Mouse (Mus musculus): Measurements from ENCODE around the gene Ubox5.
A peak's percentile ranks its signal among the peaks of the same experiment; 100 is the strongest.
"Not testable (repeated sequence)": the region's sequence is repeated elsewhere in the genome, so short reads cannot be mapped to it uniquely, and the experiment has no call there.

The Ubox5 gene

DNA sequence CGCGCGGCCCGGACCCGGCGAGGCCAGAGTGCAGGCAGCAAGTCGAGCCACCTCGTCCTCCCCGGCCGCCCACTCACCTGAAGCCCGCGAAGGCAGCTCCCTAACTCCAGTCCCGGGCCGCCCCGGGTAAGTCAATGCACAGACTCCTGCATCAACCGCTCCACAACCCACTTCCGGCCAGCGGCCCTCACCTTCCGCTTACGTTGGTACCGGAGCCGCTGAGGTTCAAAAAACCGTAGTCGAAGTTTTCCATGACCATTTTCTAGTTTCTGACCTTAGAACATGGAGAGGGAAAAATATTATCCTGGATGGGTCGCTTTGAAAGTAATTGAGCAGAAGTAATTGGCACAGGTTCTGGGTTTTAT, at the start of gene Ubox5, which contains the start of gene Fastkd5:
Ubox5 (minus strand) TSS at position 200 of the 365 bp plus-strand sequence.
Fastkd5 (minus strand) TSS at position 189 of the 365 bp plus-strand sequence.
- peak; percentile 97 for DNase-seq

DNA sequence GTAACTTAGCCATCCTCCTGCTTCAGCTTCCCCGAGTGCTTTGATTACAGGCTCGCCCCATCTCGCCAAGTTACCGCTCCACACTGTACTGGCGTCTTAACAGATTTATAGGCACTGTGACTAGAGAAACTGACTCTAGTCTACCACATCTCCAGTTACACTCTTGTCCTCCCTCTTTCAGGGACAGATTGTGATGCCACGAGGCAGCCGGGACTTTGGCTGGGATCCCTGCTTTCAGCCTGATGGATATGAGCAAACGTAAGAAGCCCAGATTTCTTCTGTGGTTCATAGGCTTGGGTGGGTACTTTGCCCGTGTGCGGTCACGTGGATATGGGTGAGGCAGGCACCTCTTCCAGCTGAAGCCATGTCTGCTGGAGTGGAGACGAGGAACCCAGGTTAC, 49.3 kb upstream of the Ubox5 start:
- DNase-seq = no peak

GRCm38 (mm10) chr2:130677211-130677610, 47.4 kb upstream of the Ubox5 start:
- no peak for DNase-seq

DNA sequence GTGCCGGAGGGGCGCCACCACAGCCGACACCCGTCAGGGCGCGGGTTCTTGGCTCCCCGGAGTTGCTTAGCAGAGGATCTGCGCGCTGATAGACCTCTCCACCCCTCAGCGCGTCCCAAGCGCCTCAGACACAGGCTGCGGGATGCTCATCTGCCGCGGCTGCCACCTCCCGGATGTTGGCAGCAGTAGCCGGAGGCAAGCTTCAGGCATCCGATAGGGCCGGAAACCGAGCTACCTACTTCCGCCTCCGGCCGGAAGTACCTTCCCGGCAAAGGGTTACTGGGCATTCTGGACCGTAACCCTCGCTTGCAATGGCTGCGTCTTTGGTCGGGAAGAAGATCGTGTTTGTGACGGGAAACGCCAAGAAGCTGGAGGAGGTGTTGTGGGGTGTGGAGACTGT, 37.7 kb upstream of the Ubox5 start, which contains the start of gene Itpa:
Itpa (plus strand) TSS at position 52 of the 400 bp plus-strand sequence.
- DNase-seq = peak; percentile 87 to 93

GRCm38 (mm10) chr2:130664102-130664701, 34.4 kb upstream of the Ubox5 start, which contains the start of gene Ddrgk1:
Gene Ddrgk1 (minus strand): TSS chr2:130664659.
- peak; percentile 93 to 96 for DNase-seq

GRCm38 (mm10) chr2:130663342-130663741, 33.5 kb upstream of the Ubox5 start:
- no peak for DNase-seq

GRCm38 (mm10) chr2:130658530-130658929, 28.7 kb upstream of the Ubox5 start:
- no peak for DNase-seq

- no peak for DNase-seq
Observed at GRCm38 (mm10) chr2:130657541-130657940, 27.7 kb upstream of the Ubox5 start.

DNA sequence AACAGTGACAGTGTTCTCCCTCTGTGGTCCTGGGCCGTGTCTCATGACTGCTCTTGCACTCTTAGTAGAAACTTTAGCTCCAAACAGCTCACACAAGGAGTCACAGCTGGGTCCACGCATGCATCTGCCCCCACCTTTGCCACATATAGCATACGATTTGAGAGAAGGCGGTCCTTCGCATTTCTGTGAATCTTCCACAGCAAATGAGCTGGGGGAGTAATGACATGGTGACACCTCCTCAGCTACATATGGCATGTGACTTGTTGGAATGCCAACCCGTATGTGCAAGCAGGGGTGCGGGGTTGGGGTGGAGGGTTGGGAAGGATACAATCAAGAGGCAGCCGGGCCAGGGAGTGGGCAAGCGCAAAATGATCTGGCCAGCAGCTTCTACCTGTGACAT, 26.7 kb upstream of the Ubox5 start:
- DNase-seq = no peak

DNA sequence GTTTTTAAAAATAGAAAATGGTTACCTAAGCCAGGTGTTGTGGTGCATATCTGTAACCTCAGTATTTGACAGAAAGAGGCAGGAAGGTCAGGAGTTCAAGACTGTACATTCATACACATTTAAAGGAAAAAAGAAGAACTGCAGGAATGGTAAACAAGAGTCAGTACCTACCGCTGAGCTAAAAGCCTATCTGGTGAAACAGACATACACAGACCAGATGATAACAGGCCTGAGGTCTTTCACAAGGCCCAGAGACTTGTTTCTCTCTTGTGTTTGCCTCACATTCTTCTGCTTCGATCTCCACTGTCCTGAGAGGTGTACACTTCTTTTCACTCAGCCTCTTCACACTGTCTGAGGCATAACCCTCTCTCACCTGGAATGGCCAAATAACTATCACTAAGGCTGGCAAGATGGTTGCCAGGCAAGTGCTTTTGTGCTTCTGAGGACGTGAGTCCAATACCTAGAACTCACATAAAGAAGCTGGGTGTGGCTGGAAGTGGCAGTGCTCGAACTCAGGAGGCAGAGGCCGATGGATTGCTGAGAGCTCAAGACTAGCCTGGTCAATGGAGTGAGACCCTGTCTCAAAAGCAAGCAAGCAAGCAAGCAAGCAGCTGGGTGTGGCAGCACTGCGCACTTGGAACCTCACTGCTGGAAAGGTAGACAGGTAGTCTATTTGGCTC, 26.0 kb upstream of the Ubox5 start:
- DNase-seq = no peak

DNA sequence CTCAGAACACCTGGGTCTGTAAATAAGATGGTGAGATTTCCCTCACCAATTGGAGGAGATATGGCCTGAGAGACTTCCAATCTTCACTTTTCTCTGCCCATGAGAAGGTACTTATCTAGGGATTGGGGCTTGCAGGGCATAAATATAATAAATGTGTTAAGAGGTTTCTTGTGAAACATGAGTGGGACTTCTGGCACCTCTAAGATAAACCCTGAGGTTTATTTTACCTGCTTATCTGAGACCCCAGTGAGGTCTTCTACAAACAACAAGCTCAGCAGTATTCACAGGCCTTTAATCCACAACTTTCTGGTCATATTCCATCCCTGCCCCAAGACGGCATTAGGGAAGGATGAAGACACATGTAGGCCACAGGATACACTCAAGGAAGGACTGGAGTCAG, 23.9 kb upstream of the Ubox5 start:
- no peak for DNase-seq

DNA sequence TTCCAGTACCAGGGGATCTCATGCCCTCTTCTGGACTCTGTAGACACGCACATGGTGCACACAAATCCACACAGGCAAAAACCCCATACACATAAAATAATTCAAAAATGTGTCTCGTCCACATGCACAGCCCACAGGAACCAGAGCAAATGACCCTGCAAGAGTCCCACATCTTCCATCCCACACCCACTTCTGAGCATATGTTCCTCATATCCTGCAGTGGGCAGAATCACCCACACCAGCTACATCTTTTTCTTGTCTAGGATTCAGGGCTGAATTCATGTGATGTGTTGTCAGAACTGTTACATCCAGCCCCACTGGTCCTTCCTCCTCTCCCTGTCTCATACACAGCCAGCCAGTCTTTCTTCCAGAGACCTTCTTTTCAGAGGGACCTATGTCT, 23.5 kb upstream of the Ubox5 start:
- no peak for DNase-seq

- not testable (repeated sequence) for DNase-seq
Observed at GRCm38 (mm10) chr2:130649028-130649427, 19.2 kb upstream of the Ubox5 start.

DNA sequence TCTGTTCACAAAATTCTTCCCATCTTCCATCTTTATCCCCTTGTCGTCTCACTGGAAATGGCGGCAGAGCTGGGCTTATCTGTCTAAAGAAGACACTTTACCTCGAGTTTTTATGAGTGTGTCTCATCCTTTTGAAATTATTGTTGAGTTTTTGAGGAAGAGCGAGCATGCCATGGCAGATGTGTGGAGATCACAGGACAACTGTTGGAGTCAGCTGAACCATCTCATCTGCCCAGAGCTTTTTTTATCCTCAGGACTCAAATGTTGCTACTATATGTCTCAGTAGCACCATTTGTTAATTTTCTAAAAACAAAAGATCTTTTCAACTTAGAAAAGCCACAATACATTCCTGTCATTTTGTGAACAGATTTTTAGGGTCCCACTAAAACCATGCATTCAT, 15.4 kb upstream of the Ubox5 start:
- no peak for DNase-seq

- DNase-seq = peak; percentile 96 to 97
Observed at GRCm38 (mm10) chr2:130642684-130643369, 13.0 kb upstream of the Ubox5 start, which contains the start of gene Lzts3. Gene Lzts3 (minus strand): TSS chr2:130642803.

- DNase-seq = peak; percentile 19 to 47
Observed at GRCm38 (mm10) chr2:130642197-130642660, 12.4 kb upstream of the Ubox5 start.

- DNase-seq = peak in 1 of 2 experiments; percentile 18
Observed at GRCm38 (mm10) chr2:130641351-130642025, 11.7 kb upstream of the Ubox5 start.

GRCm38 (mm10) chr2:130639276-130639675, 9.4 kb upstream of the Ubox5 start:
- DNase-seq = peak in 1 of 2 experiments; percentile 27

DNA sequence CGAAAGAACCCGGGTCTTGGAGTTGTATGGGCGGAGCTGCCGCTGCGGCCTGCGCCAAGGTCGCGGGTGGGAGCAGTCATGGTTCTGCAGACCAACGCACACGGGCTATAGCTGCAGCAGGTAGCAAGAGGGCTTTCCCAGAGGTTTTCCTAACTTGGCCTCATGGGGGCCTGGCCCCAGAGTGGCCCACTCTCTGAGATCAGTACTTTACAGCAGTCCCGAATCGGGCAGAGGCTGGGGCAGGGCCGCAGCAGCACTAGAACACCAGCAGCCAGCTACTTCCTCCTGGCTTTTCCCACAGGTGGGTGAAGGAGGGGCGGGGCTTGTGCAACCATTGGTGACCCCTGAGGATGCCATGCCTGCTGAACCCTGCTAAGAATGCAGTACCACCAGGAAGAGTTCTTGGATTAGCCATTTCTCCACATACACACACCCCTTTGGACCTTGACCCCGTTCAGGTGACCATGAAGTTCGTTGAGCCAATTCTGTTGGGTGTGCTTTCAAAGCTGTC, 8.3 kb upstream of the Ubox5 start:
- peak; percentile 83 to 92 for DNase-seq

DNA sequence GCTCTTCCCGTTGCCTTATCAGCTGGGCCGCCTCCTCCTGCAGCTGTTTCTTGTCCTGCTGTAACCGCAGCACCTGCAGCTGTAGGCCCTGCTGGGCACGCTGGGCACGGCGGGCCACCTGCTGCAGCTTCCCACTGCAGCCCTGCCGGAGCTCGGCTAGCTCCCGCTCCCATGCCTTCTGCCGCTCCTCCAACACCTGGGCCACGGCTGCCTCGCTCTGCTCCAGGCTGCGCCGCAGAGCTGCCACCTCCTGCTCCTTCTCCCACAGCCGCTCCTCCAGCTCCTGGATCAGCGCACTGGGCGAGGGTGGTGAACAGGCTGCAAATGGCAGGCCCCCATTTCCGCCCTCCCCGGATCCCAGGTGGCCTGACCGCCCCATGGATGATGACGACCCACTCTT, 6.0 kb upstream of the Ubox5 start:
- peak; percentile 35 to 58 for DNase-seq

DNA sequence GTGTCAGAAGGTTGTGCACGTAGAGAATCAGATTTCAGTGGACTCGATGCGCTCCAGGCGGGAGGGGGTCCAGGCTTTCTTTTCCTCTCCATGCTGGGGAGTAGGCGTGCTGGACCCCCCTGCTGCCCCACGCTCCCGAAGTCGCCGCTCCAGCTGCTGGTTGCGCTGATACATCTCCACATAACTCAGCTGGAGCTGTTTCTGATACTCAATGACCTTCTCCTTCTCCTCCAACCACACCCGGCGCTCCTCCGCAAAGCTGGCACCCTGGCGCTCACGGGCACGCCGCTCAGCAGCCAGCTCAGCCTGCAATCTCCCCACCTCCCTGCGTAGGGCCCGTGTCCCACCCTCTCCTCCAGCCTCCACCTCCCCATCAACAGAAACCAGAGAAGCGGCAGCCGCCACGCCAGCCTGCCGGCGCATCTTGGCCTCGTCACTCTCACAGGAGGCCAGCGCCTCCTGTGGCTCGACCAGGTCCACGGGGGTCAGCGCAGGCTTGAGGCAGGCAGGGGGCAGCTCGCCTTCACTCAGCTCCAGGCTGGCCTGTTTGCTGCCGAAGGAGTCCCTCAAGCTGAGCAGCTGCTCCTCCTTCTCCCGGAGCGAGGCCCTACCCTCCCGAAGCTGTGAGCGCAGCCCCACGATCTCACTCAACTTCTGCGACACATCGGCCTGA, 5.0 kb upstream of the Ubox5 start:
- peak; percentile 61 to 74 for DNase-seq

All from kidney, postnatal 4 days (tissue).